Mouse (Mus musculus) hindbrain, embryonic 15.5 days (tissue): ENCODE results near the gene Timd2. TPM values are rescaled to one million over a fixed set of nuclear protein-coding genes. Genes with fewer than 3 reads are reported as not detected.
A peak's percentile ranks its signal among the peaks of the same experiment; 100 is the strongest.
"Not testable (repeated sequence)": the region's sequence is repeated elsewhere in the genome, so short reads cannot be mapped to it uniquely, and the experiment has no call there.

Source experiments
- ATAC-seq: fragments of 200-750 bp; cut with Nextera tagmentation; 2 replicates; pipeline ENCODE4 v1.8.0; 2017; ENCODE audit warnings: low read depth, moderate number of reproducible peaks, moderate TSS enrichment; ENCODE audit not compliant: low FRiP score
- H3K27ac ChIP-seq: fragments of 300-500 bp; sonication (generic); replicated peaks from 2 replicates; pipeline ENCODE4 v1.5.1; 2015; ENCODE audit warnings: mild to moderate bottlenecking, inconsistent platforms
- H3K27me3 ChIP-seq: fragments of 300-500 bp; sonication (generic); 2 replicates; pipeline ENCODE4 v1.6.1; 2015; ENCODE audit warnings: control low read depth, inconsistent platforms
- H3K36me3 ChIP-seq: fragments of 300-500 bp; sonication (generic); 2 replicates; pipeline ENCODE4 v1.6.1; 2015; ENCODE audit warnings: control low read depth, inconsistent platforms
- H3K4me1 ChIP-seq: fragments of 300-500 bp; sonication (generic); replicated peaks from 2 replicates; pipeline ENCODE4 v1.6.1; 2015; ENCODE audit warnings: control low read depth, inconsistent platforms
- H3K4me2 ChIP-seq: fragments of 300-500 bp; sonication (generic); 2 replicates; pipeline ENCODE4 v1.6.1; 2015; ENCODE audit warnings: moderate library complexity, mild to moderate bottlenecking, inconsistent platforms
- H3K4me3 ChIP-seq: fragments of 300-500 bp; sonication (generic); 2 replicates; pipeline ENCODE4 v1.5.1; 2015; ENCODE audit warnings: mild to moderate bottlenecking, inconsistent platforms
- H3K9ac ChIP-seq: fragments of 300-500 bp; sonication (generic); 2 replicates; pipeline ENCODE4 v1.6.1; 2015; ENCODE audit warnings: inconsistent platforms
- H3K9me3 ChIP-seq: fragments of 300-500 bp; sonication (generic); 2 replicates; pipeline ENCODE4 v1.6.1; 2016; ENCODE audit warnings: control low read depth, inconsistent platforms
- whole genome bisulfite sequencing: fragments of 180-500 bp; shearing (Covaris S2); methylation state at CpG from one replicate; pipeline ENCODE4 v1.1.7; 2015; 5-methylcytosine and 5-hydroxymethylcytosine counted together
- polyA plus RNA-seq: library from polyadenylated mRNA; unstranded; fragments of >200 nt; fragmentation: Nextera tagmentation; extraction: Ambion mirVana; gene quantifications from 2 replicates; pipeline ENCODE4 v1.2.1, GENCODE M21; 2015

The Timd2 gene
- polyA plus RNA-seq, 1 experiment from 2014 or later, result 0.10 TPM

- 87% methylated on average over 5 of the region's 5 CpGs for WGBS
- no peak for ATAC-seq
- Histone ChIP-seq H3K4me1 (no peaks in the 10 kb centered on the region), H3K9me3 (peaks cover 6% of the 10 kb centered on the region; the same call in 1 of the 2 replicates), H3K36me3 (no peaks in the 10 kb centered on the region), H3K4me2 (no peak overlapping the region), H3K9ac (no peak overlapping the region), H3K27ac (no peak overlapping the region), H3K27me3 (no peaks in the 10 kb centered on the region), H3K4me3 (no peak overlapping the region)
Measured at GRCm38 (mm10) chr11:46698830-46699229, 8.0 kb downstream of the Timd2 start.

- WGBS, result 91% methylated on average over 6 of the region's 6 CpGs
- ATAC-seq, result no peak
- Histone ChIP-seq H3K36me3 (no peaks in the 10 kb centered on the region), H3K27me3 (no peaks in the 10 kb centered on the region), H3K4me3 (no peak overlapping the region), H3K9me3 (peaks cover 6% of the 10 kb centered on the region; the same call in 1 of the 2 replicates), H3K4me1 (no peaks in the 10 kb centered on the region), H3K27ac (no peak overlapping the region), H3K9ac (no peak overlapping the region), H3K4me2 (no peak overlapping the region)
Measured at GRCm38 (mm10) chr11:46698278-46698655, 8.6 kb downstream of the Timd2 start.

GRCm38 (mm10) chr11:46697433-46698277 is 9.2 kb downstream of the Timd2 start:
- Histone ChIP-seq H3K27me3 (no peaks in the 10 kb centered on the region), H3K27ac (no peak overlapping the region), H3K36me3 (no peaks in the 10 kb centered on the region), H3K4me2 (no peak overlapping the region), H3K9me3 (peaks cover 6% of the 10 kb centered on the region; the same call in 1 of the 2 replicates), H3K4me1 (no peaks in the 10 kb centered on the region), H3K9ac (no peak overlapping the region), H3K4me3 (no peak overlapping the region)
- ATAC-seq, result no peak
- WGBS, result 86% methylated on average over 5 of the region's 5 CpGs

- not testable (repeated sequence) for H3K4me3 ChIP-seq, H3K4me2 ChIP-seq, H3K9ac ChIP-seq, H3K4me1 ChIP-seq, H3K27ac ChIP-seq, H3K27me3 ChIP-seq, H3K9me3 ChIP-seq, H3K36me3 ChIP-seq, ATAC-seq
- WGBS, result 78% methylated on average over 2 of the region's 2 CpGs
Measured at GRCm38 (mm10) chr11:46695849-46696248, 11.0 kb downstream of the Timd2 start.

GRCm38 (mm10) chr11:46690136-46690535 is 16.7 kb downstream of the Timd2 start:
- Histone ChIP-seq H3K4me2 (no peak overlapping the region), H3K9ac (no peak overlapping the region), H3K36me3 (no peaks in the 10 kb centered on the region), H3K4me1 (no peaks in the 10 kb centered on the region), H3K27me3 (no peaks in the 10 kb centered on the region), H3K4me3 (no peak overlapping the region), H3K9me3 (no peaks in the 10 kb centered on the region), H3K27ac (no peak overlapping the region)
- WGBS, result 89% methylated on average over 2 of the region's 2 CpGs
- ATAC-seq, result no peak

GRCm38 (mm10) chr11:46683723-46684122 is 23.1 kb downstream of the Timd2 start:
- Histone ChIP-seq H3K4me1 (no peaks in the 10 kb centered on the region), H3K9ac (no peak overlapping the region), H3K36me3 (no peaks in the 10 kb centered on the region), H3K9me3 (no peaks in the 10 kb centered on the region), H3K27ac (no peak overlapping the region), H3K4me3 (no peak overlapping the region), H3K27me3 (no peaks in the 10 kb centered on the region), H3K4me2 (no peak overlapping the region)
- no peak for ATAC-seq
- 85% methylated on average over 4 of the region's 4 CpGs for WGBS

- no peak overlapping the region for H3K4me3 ChIP-seq
- H3K4me1 ChIP-seq, result no peaks in the 10 kb centered on the region
- H3K27ac ChIP-seq, result no peak overlapping the region
- H3K9ac ChIP-seq, result no peak overlapping the region
- no peaks in the 10 kb centered on the region for H3K9me3 ChIP-seq
- no peak for ATAC-seq
- WGBS, result 95% methylated on average over 1 of the region's 1 CpGs
- H3K4me2 ChIP-seq, result no peak overlapping the region
- no peaks in the 10 kb centered on the region for H3K27me3 ChIP-seq
- no peaks in the 10 kb centered on the region for H3K36me3 ChIP-seq
Measured at GRCm38 (mm10) chr11:46682842-46683241, 24.0 kb downstream of the Timd2 start.

GRCm38 (mm10) chr11:46667938-46668337 is 38.9 kb downstream of the Timd2 start:
- H3K4me2 ChIP-seq, result no peak overlapping the region
- no peak overlapping the region for H3K9ac ChIP-seq
- no peak overlapping the region for H3K4me3 ChIP-seq
- WGBS, result 79% methylated on average over 2 of the region's 2 CpGs
- no peak overlapping the region for H3K27ac ChIP-seq
- no peaks in the 10 kb centered on the region for H3K9me3 ChIP-seq
- no peaks in the 10 kb centered on the region for H3K36me3 ChIP-seq
- no peaks in the 10 kb centered on the region for H3K27me3 ChIP-seq
- H3K4me1 ChIP-seq, result no peaks in the 10 kb centered on the region
- ATAC-seq, result no peak

- no peak overlapping the region for H3K4me3 ChIP-seq
- no peaks in the 10 kb centered on the region for H3K9me3 ChIP-seq
- no peaks in the 10 kb centered on the region for H3K36me3 ChIP-seq
- ATAC-seq, result no peak
- H3K27me3 ChIP-seq, result no peaks in the 10 kb centered on the region
- H3K9ac ChIP-seq, result no peak overlapping the region
- 97% methylated on average over 3 of the region's 3 CpGs for WGBS
- no peak overlapping the region for H3K27ac ChIP-seq
- H3K4me1 ChIP-seq, result no peaks in the 10 kb centered on the region
- no peak overlapping the region for H3K4me2 ChIP-seq
Measured at GRCm38 (mm10) chr11:46667105-46667504, 39.8 kb downstream of the Timd2 start.

- no peak overlapping the region for H3K9ac ChIP-seq
- 68% methylated on average over 6 of the region's 6 CpGs for WGBS
- no peak overlapping the region for H3K4me3 ChIP-seq
- no peak overlapping the region for H3K27ac ChIP-seq
- no peaks in the 10 kb centered on the region for H3K36me3 ChIP-seq
- no peaks in the 10 kb centered on the region for H3K4me1 ChIP-seq
- no peaks in the 10 kb centered on the region for H3K27me3 ChIP-seq
- no peaks in the 10 kb centered on the region for H3K9me3 ChIP-seq
- ATAC-seq, result peak; percentile 79
- no peak overlapping the region for H3K4me2 ChIP-seq
Measured at GRCm38 (mm10) chr11:46665599-46666522, 41.0 kb downstream of the Timd2 start.

- ATAC-seq, result no peak
- WGBS, result 82% methylated on average over 4 of the region's 4 CpGs
Measured at GRCm38 (mm10) chr11:46663215-46663614, 43.6 kb downstream of the Timd2 start.

GRCm38 (mm10) chr11:46652476-46652875 is 54.4 kb downstream of the Timd2 start:
- Histone ChIP-seq H3K36me3 (no peaks in the 10 kb centered on the region), H3K9ac (no peak overlapping the region), H3K4me2 (no peak overlapping the region), H3K27me3 (no peaks in the 10 kb centered on the region), H3K4me1 (no peaks in the 10 kb centered on the region), H3K27ac (no peak overlapping the region), H3K9me3 (no peaks in the 10 kb centered on the region), H3K4me3 (no peak overlapping the region)
- 90% methylated on average over 3 of the region's 3 CpGs for WGBS
- ATAC-seq, result no peak

More at GRCm38 (mm10) chr11:46663215-46663614, 43.6 kb downstream of the Timd2 start:
- Histone ChIP-seq H3K4me2 (no peak overlapping the region), H3K36me3 (no peaks in the 10 kb centered on the region), H3K4me1 (no peaks in the 10 kb centered on the region), H3K9me3 (no peaks in the 10 kb centered on the region), H3K4me3 (no peak overlapping the region), H3K27me3 (no peaks in the 10 kb centered on the region), H3K9ac (no peak overlapping the region), H3K27ac (no peak overlapping the region)
